Mouse (Mus musculus) erythroid progenitor cell, adult 5-6 weeks (primary cell): ENCODE data around the gene Slc16a10. TPM values are rescaled to one million over a fixed set of nuclear protein-coding genes. Genes with fewer than 3 reads are reported as not detected.

Source experiments
- ATAC-seq: replicated peaks from 2 replicates; pipeline ENCODE4 v1.8.0; 2016; ENCODE audit warnings: moderate number of reproducible peaks, mild to moderate bottlenecking, moderate TSS enrichment, inconsistent platforms; ENCODE audit not compliant: poor library complexity, low FRiP score, severe bottlenecking
- total RNA-seq, 2 experiments: library from RNA; stranded (forward) in 1 of 2; stranded (reverse) in 1 of 2; fragments of 150-400 nt in 1 of 2; fragments of 186-747, 209-891 nt in 1 of 2; gene quantifications; 2 replicates each; pipeline versions ENCODE4 v1.2.3 to v1.2.4; 2015 to 2017; ENCODE audit warnings: low replicate concordance in 2 of 2

Slc16a10 gene
- total RNA-seq, 2 experiments from 2014 or later: 329 to 444 TPM

- ATAC-seq: no peak
These were observed 9.9 kb upstream of the Slc16a10 start for GRCm38 (mm10) chr10:40151852-40152549.

- peak; percentile 81 for ATAC-seq
These were observed 7.6 kb upstream of the Slc16a10 start for GRCm38 (mm10) chr10:40149584-40150145.

- ATAC-seq: peak; percentile 76
These were observed 5.4 kb upstream of the Slc16a10 start for GRCm38 (mm10) chr10:40147325-40148059.

GRCm38 (mm10) chr10:40146451-40146850, 4.4 kb upstream of the Slc16a10 start:
- no peak for ATAC-seq

- ATAC-seq: no peak
These were observed 2.8 kb upstream of the Slc16a10 start for GRCm38 (mm10) chr10:40144815-40145214.

- ATAC-seq: peak; percentile 66
These were observed 824 bp downstream of the Slc16a10 start for GRCm38 (mm10) chr10:40141016-40141851.

- no peak for ATAC-seq
These were observed 2.4 kb downstream of the Slc16a10 start for GRCm38 (mm10) chr10:40139646-40140045.

- ATAC-seq: no peak
These were observed 6.0 kb downstream of the Slc16a10 start for GRCm38 (mm10) chr10:40135807-40136778.

GRCm38 (mm10) chr10:40134906-40135305, 7.2 kb downstream of the Slc16a10 start:
- ATAC-seq: no peak

- ATAC-seq: peak; percentile 46
These were observed 8.4 kb downstream of the Slc16a10 start for GRCm38 (mm10) chr10:40133636-40134035.

- ATAC-seq: peak; percentile 92
These were observed 10.2 kb downstream of the Slc16a10 start for GRCm38 (mm10) chr10:40131690-40132418.

- ATAC-seq: no peak
These were observed 11.9 kb downstream of the Slc16a10 start for GRCm38 (mm10) chr10:40130126-40130525.

GRCm38 (mm10) chr10:40129134-40129533, 12.9 kb downstream of the Slc16a10 start:
- no peak for ATAC-seq

GRCm38 (mm10) chr10:40128497-40128896, 13.6 kb downstream of the Slc16a10 start:
- no peak for ATAC-seq

GRCm38 (mm10) chr10:40125200-40125599, 16.9 kb downstream of the Slc16a10 start:
- peak; percentile 96 for ATAC-seq

GRCm38 (mm10) chr10:40124570-40124969, 17.5 kb downstream of the Slc16a10 start:
- ATAC-seq: no peak

GRCm38 (mm10) chr10:40124096-40124495, 18.0 kb downstream of the Slc16a10 start:
- ATAC-seq: no peak

- ATAC-seq: no peak
These were observed 22.6 kb downstream of the Slc16a10 start for GRCm38 (mm10) chr10:40119466-40119865.
